Mouse (Mus musculus) thymus, postnatal 10 days (tissue): ENCODE results near the gene Lrp2.

ENCODE experiments used
- DNase-seq, 2 experiments: peaks; one replicate each; pipeline ENCODE4 v3.0.0; 2021; ENCODE audit warnings: low spot score in 2 of 2

Lrp2 gene

GRCm38 (mm10) chr2:69405692-69406091 lies 180.2 kb downstream of the Lrp2 start:
- no peak for DNase-seq

- DNase-seq = no peak
These were observed 183.6 kb downstream of the Lrp2 start for GRCm38 (mm10) chr2:69402309-69402708.

- no peak for DNase-seq
These were observed 184.0 kb downstream of the Lrp2 start for GRCm38 (mm10) chr2:69401891-69402290.

DNA sequence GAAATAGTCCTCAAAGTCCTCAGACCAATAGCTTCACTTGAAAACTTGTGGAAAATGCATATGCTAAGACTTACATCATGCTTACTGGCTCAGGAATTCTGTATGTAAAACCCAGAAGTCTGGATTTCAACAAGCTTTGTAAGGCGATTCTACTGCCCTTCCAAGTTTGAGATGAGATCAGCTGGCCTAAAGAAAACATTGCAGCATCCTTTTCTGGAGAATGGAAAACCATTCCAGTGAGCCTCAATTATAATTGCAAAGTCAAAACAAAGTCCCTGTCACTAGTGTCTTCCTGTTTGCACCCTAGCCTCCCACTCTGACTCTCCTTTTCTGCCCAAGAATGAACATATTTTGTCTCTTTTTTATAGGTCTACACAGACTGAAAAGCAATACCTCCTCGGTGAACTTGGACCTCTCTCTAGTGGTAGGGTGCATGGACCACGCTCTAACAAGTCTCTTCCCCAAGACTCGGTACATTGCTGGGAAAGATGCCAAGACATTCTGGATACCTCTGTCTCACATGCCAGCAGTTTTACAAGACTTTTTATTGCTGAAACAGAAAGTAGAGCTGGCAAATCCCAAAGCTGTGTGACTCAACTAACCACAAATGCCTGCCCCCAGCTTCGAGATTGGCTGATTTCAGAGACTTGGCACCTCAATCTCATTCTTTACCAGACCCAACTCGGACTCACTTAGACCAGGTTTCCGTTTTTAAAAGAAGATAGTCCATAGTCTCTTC lies 184.8 kb downstream of the Lrp2 start:
- no peak for DNase-seq

DNA sequence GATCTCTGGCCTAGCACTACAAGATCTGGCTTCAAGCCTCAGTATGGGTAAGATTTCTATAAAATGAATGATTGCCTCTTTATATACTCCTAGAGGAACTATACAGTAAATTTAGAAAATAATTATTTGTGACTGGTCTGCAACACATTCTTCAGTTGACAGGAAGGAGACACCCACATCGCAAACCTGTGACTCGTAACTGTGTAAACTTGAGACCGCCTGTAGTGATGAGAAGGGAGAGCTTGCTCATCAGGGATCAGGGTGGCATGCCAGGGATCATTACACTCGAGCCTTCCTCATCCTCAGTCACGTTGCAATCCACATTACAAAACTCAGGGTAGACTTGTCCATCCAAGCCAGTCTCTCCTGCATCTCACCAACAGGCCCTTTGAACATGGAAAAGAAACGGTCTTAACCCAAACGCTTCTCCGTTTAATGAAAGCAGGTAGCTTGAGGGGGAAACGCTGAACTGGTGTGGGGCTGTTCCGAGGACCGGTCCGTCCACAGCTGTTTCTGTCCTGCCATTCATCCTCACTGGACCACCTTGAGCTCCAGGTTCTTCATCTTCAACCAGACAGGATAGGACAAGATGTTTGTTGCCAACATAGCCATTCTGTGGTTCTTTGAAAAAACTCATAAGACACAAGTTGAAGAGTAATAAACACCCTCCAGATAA lies 189.0 kb downstream of the Lrp2 start:
- DNase-seq = no peak

- DNase-seq = no peak
These were observed 190.1 kb downstream of the Lrp2 start for GRCm38 (mm10) chr2:69395597-69396248.

DNA sequence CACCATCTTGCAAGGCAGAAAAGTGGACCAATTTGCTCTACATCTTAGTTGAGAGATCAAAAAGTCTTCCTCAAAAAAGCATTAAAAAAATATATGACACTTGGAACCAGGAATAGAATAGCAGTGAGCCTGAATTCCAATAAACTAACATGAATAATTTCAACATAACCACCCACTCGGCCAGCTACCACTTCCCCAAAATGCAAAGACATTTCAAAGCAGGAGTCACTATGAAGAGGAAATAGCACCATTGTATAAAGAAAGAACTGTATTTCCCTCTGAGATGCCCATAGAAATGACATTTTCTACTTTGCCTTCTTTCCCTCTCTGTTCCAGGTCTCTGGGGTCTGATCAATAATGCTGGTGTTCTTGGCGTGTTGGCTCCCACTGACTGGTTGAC lies 191.9 kb downstream of the Lrp2 start:
- DNase-seq = no peak

- no peak for DNase-seq
These were observed 199.6 kb downstream of the Lrp2 start for GRCm38 (mm10) chr2:69386118-69386871.

GRCm38 (mm10) chr2:69382838-69383237 lies 203.0 kb downstream of the Lrp2 start:
- DNase-seq = no peak

DNA sequence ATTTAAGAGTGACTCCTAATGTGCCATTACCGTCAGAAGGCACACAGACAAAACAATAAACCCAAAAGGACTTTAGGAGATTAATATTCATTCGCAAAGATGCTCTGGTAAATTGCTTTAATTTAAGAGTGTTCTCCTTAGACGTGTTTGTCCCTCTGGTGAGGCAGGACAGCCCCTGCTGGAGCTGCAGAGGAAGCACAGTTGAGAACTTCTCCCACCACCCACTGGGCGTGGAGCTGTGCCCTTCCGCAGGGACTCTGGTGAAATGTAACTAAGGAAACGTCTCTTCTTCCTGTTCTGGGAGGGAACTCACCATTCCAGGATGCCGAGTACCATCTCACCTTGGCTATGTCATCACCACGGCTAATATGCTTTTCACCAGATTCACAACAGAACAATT lies 204.1 kb downstream of the Lrp2 start:
- no peak for DNase-seq

DNA sequence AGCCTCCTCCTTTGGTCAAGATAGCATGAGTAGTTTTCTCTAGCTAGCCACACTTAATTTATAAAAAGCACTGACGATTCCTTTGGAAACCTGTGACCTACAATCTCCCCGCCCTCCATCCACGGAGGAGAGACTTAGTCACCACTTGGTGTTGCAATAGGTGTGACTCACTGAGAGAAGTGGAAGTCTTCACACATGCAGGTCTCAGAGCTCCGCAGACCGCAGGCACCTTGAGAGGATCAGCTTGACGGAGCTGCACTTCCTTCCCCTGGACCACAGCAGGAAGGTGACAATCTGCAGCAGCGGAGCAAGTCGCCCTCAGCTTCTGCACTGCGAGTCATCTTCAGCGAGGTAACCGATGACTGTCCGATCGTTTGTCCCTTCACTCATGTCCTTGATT lies 205.6 kb downstream of the Lrp2 start, which contains the start of gene Dhrs9:
Dhrs9 (plus strand) TSS at position 165 of the 400 bp plus-strand sequence.
- DNase-seq = no peak

GRCm38 (mm10) chr2:69379801-69380200 lies 206.1 kb downstream of the Lrp2 start:
- no peak for DNase-seq

- DNase-seq = no peak
These were observed 209.1 kb downstream of the Lrp2 start for GRCm38 (mm10) chr2:69376780-69377179.
